In genomic region chrX:11665077-11665974, GRCm38 (mm10) we compare ENCODE assay signal across 8 mouse cellular contexts.
A peak's percentile ranks its signal among the peaks of the same experiment; 100 is the strongest.
DNase-seq lines count a peak whose midpoint lies in the region; ATAC-seq and TF ChIP-seq lines count a peak whose summit lies in the region.

No protein-coding gene starts in this region.

- no peak for DNase-seq in lung, adult 2 months
- no peak for DNase-seq in lung, postnatal 25 days (ENCODE audit: low spot score)
- DNase-seq in embryo, embryonic 9.5 days (ENCODE audit: extremely low spot score): peak; percentile 44
- DNase-seq in heart, postnatal 0 days (ENCODE audit: low spot score): peak; percentile 13
- peak; percentile 42 for DNase-seq in limb, embryonic 11.5 days (ENCODE audit: low spot score)
- DNase-seq in right cerebral cortex, postnatal 4 days: no peak
- no peak for DNase-seq in left cerebral cortex, postnatal 4 days

- no peak for TF ChIP-seq EP300 in heart, postnatal 0 days (IDR thresholded peaks at IDR 0.05; ENCODE audit: low read depth)

- 0 out of 2 replicates have a peak, but pooled peaks cover 4% of the 10 kb centered on the region for H3K27me3 ChIP-seq in heart, postnatal 0 days (ENCODE audit: control insufficient read depth, insufficient read depth, low read length)
- peaks cover 22% of the 10 kb centered on the region for H3K27me3 ChIP-seq in limb, embryonic 11.5 days (ENCODE audit: control insufficient read depth, insufficient read depth, low read length)
- no peaks in the 10 kb centered on the region for H3K27me3 ChIP-seq in myocyte (ENCODE audit: control insufficient read depth, insufficient read depth, insufficient read length)

- H3K9me3 ChIP-seq in heart, postnatal 0 days (replicated peaks; ENCODE audit: control insufficient read depth, low read length): no peaks in the 10 kb centered on the region
- no peaks in the 10 kb centered on the region for H3K9me3 ChIP-seq in limb, embryonic 11.5 days (ENCODE audit: control insufficient read depth, low read length)

- H3K4me1 ChIP-seq in lung, adult 2 months (ENCODE audit: control insufficient read depth, insufficient read depth, low read length): peaks cover 2% of the 10 kb centered on the region; the same call in 1 of the 2 replicates
- 0 out of 2 replicates have a peak, but pooled peaks cover 5% of the 10 kb centered on the region for H3K4me1 ChIP-seq in heart, postnatal 0 days (ENCODE audit: control insufficient read depth, insufficient read depth)
- peaks cover 12% of the 10 kb centered on the region; the same call in 1 of the 2 replicates for H3K4me1 ChIP-seq in limb, embryonic 11.5 days (ENCODE audit: control insufficient read depth, insufficient read depth, low read length)

- no peak overlapping the region for H3ac ChIP-seq in myocyte (ENCODE audit: control insufficient read depth, insufficient read length)

- TF ChIP-seq CTCF in lung, adult 2 months (IDR thresholded peaks at IDR 0.05; ENCODE audit: insufficient read depth, low read length): no peak
- no peak for TF ChIP-seq CTCF in heart, postnatal 0 days (IDR thresholded peaks at IDR 0.05; ENCODE audit: low read depth)

- peak overlapping the region; percentile 72 for H3K9ac ChIP-seq in heart, postnatal 0 days (replicated peaks; ENCODE audit: low read depth, low read length)
- peak overlapping the region; percentile 77 for H3K9ac ChIP-seq in limb, embryonic 11.5 days (ENCODE audit: low read length)

- TF ChIP-seq POLR2A in lung, adult 2 months (IDR thresholded peaks at IDR 0.05; ENCODE audit: borderline replicate concordance, extremely low read depth, low read depth, low read length): no peak
- TF ChIP-seq POLR2A in myocyte (IDR thresholded peaks at IDR 0.05; ENCODE audit: insufficient read length, low read depth): no peak

- peak overlapping the region; percentile 88 for H3K27ac ChIP-seq in heart, postnatal 0 days (ENCODE audit: low read depth)
- H3K27ac ChIP-seq in limb, embryonic 11.5 days (replicated peaks; ENCODE audit: low read depth, low read length): peak overlapping the region; percentile 79

- ATAC-seq in heart, postnatal 0 days (ENCODE audit: insufficient read depth, low read depth): no peak
- ATAC-seq in limb, embryonic 11.5 days (ENCODE audit: insufficient number of reproducible peaks, low FRiP score, low TSS enrichment, low read depth): peak; percentile 20; the same call in 1 of the 2 replicates

- peak overlapping the region; percentile 62 for H3K4me3 ChIP-seq in lung, adult 2 months (replicated peaks; ENCODE audit: extremely low read depth, low read depth, low read length)
- H3K4me3 ChIP-seq in heart, postnatal 0 days (ENCODE audit: low read depth, low read length): peak overlapping the region; percentile 53
- peak overlapping the region; percentile 30 for H3K4me3 ChIP-seq in limb, embryonic 11.5 days (ENCODE audit: low read depth, low read length)
- H3K4me3 ChIP-seq in myocyte: peak overlapping the region; percentile 24

- 23% methylated on average over 30 of the region's 30 CpGs for WGBS in lung, adult 2 months
- 17% methylated on average over 30 of the region's 30 CpGs for WGBS in heart, postnatal 0 days
- 18% methylated on average over 30 of the region's 30 CpGs for WGBS in limb, embryonic 11.5 days

- no peaks in the 10 kb centered on the region for H3K79me2 ChIP-seq in myocyte (ENCODE audit: control insufficient read depth, insufficient read depth)

- intact Hi-C loops in left cerebral cortex, postnatal 4 days (cut with DNase I): loop anchor here (10.0 kb wide), 1 partner anchor 459 kb away; no protein-coding TSS in a partner anchor

- H3K36me3 ChIP-seq in heart, postnatal 0 days (replicated peaks; ENCODE audit: control insufficient read depth, insufficient read depth, low read length): no peaks in the 10 kb centered on the region
- no peaks in the 10 kb centered on the region for H3K36me3 ChIP-seq in limb, embryonic 11.5 days (ENCODE audit: control insufficient read depth, insufficient read depth, low read length)
- H3K36me3 ChIP-seq in myocyte (ENCODE audit: control insufficient read depth, insufficient read depth): no peaks in the 10 kb centered on the region

- H3K4me2 ChIP-seq in heart, postnatal 0 days (ENCODE audit: low read depth, low read length): peak overlapping the region; percentile 78
- peak overlapping the region; percentile 61 for H3K4me2 ChIP-seq in limb, embryonic 11.5 days (ENCODE audit: low read depth, severe bottlenecking)
- peak overlapping the region; percentile 62 for H3K4me2 ChIP-seq in myocyte (ENCODE audit: low read depth)

TF ChIP-seq in myocyte, 11 proteins besides CTCF, POLR2A, EP300 and RAD21:
- no peak for TF ChIP-seq REST (IDR thresholded peaks at IDR 0.05; ENCODE audit: insufficient read depth, insufficient read length)

Comparison
In these comparisons a context has a peak if more than half of its experiments do, and no peak if none do; other contexts are left out.
1. DNase-seq: peak in embryo, embryonic 9.5 days (single experiment), heart, postnatal 0 days (single experiment) and limb, embryonic 11.5 days (single experiment); none in lung, adult 2 months (single experiment), lung, postnatal 25 days (single experiment), right cerebral cortex, postnatal 4 days (single experiment) and left cerebral cortex, postnatal 4 days (single experiment).
2. Peak in every context shown above with its lines, with median percentiles within 50 percentile points of each other: H3K4me3 ChIP-seq and H3K4me2 ChIP-seq.